Mouse (Mus musculus): ENCODE measurements around the gene Mmd.

GRCm38 (mm10) chr11:90259071-90259470 is 9.8 kb downstream of the Mmd start:
- no peak for TF ChIP-seq POLR2A (IDR thresholded peaks at IDR 0.05; ENCODE audit: insufficient read depth, low read depth, low read length)
- TF ChIP-seq EP300 (IDR thresholded peaks at IDR 0.05; ENCODE audit: insufficient read depth, low read depth, low read length): no peak

Data from heart, adult 2 months (tissue).